Mouse (Mus musculus) layer of hippocampus, adult 9-10 months (tissue): ENCODE data around the gene App.

ENCODE experiments used
- DNase-seq: peaks from one replicate; pipeline ENCODE4 v3.0.0; 2022; ENCODE audit warnings: low spot score

App gene

GRCm38 (mm10) chr16:85075330-85075729 lies 98.2 kb downstream of the App start:
- no peak for DNase-seq

GRCm38 (mm10) chr16:85074889-85075288 lies 98.7 kb downstream of the App start:
- DNase-seq: no peak

GRCm38 (mm10) chr16:85072624-85073023 lies 100.9 kb downstream of the App start:
- no peak for DNase-seq

GRCm38 (mm10) chr16:85071791-85072190 lies 101.8 kb downstream of the App start:
- no peak for DNase-seq

- no peak for DNase-seq
Measured at GRCm38 (mm10) chr16:85071248-85071647, 102.3 kb downstream of the App start.

- DNase-seq: no peak
Measured at GRCm38 (mm10) chr16:85067254-85067893, 106.2 kb downstream of the App start.

- DNase-seq: no peak
Measured at GRCm38 (mm10) chr16:85066227-85066626, 107.3 kb downstream of the App start.

- DNase-seq: no peak
Measured at GRCm38 (mm10) chr16:85064800-85065199, 108.8 kb downstream of the App start.

GRCm38 (mm10) chr16:85062732-85063131 lies 110.8 kb downstream of the App start:
- no peak for DNase-seq

GRCm38 (mm10) chr16:85061725-85062124 lies 111.8 kb downstream of the App start:
- DNase-seq: no peak

- no peak for DNase-seq
Measured at GRCm38 (mm10) chr16:85058138-85058537, 115.4 kb downstream of the App start.

- DNase-seq: no peak
Measured at GRCm38 (mm10) chr16:85056212-85056611, 117.4 kb downstream of the App start.

GRCm38 (mm10) chr16:85053996-85054395 lies 119.6 kb downstream of the App start:
- DNase-seq: no peak

- no peak for DNase-seq
Measured at GRCm38 (mm10) chr16:85047310-85047709, 126.3 kb downstream of the App start.

- no peak for DNase-seq
Measured at GRCm38 (mm10) chr16:85041153-85041959, 132.2 kb downstream of the App start.

- DNase-seq: no peak
Measured at GRCm38 (mm10) chr16:85038731-85039130, 134.8 kb downstream of the App start.

- no peak for DNase-seq
Measured at GRCm38 (mm10) chr16:85037969-85038644, 135.5 kb downstream of the App start.

GRCm38 (mm10) chr16:85035815-85036214 lies 137.8 kb downstream of the App start:
- DNase-seq: no peak

- DNase-seq: no peak
Measured at GRCm38 (mm10) chr16:85033747-85034146, 139.8 kb downstream of the App start.

- no peak for DNase-seq
Measured at GRCm38 (mm10) chr16:85030810-85031209, 142.8 kb downstream of the App start.

- no peak for DNase-seq
Measured at GRCm38 (mm10) chr16:85028396-85028795, 145.2 kb downstream of the App start.

- no peak for DNase-seq
Measured at GRCm38 (mm10) chr16:85024706-85025105, 148.9 kb downstream of the App start.

GRCm38 (mm10) chr16:85023106-85023505 lies 150.5 kb downstream of the App start:
- peak; percentile 42 for DNase-seq
